Mouse (Mus musculus) liver, embryonic 12.5 days (tissue): Measurements from ENCODE around the gene Cntrob. TPM values are rescaled to one million over a fixed set of nuclear protein-coding genes. Genes with fewer than 3 reads are reported as not detected.

Experiments
- ATAC-seq: fragments of 200-750 bp; cut with Nextera tagmentation; 2 replicates; pipeline ENCODE4 v1.8.0; 2017; ENCODE audit warnings: moderate number of reproducible peaks, mild to moderate bottlenecking, moderate library complexity
- H3K27ac ChIP-seq: fragments of 300-500 bp; sonication (generic); 2 replicates; pipeline ENCODE4 v1.5.1; 2016; ENCODE audit warnings: mild to moderate bottlenecking
- H3K27me3 ChIP-seq: fragments of 300-500 bp; sonication (generic); replicated peaks from 2 replicates; pipeline ENCODE4 v1.6.1; 2016; ENCODE audit warnings: mild to moderate bottlenecking, moderate library complexity
- H3K36me3 ChIP-seq: fragments of 300-500 bp; sonication (generic); 2 replicates; pipeline ENCODE4 v1.6.1; 2016; ENCODE audit warnings: mild to moderate bottlenecking, moderate library complexity
- H3K4me1 ChIP-seq: fragments of 300-500 bp; sonication (generic); 2 replicates; pipeline ENCODE4 v1.6.1; 2016
- H3K4me2 ChIP-seq: fragments of 300-500 bp; sonication (generic); 2 replicates; pipeline ENCODE4 v1.6.1; 2016; ENCODE audit warnings: mild to moderate bottlenecking, moderate library complexity
- H3K4me3 ChIP-seq: fragments of 300-500 bp; sonication (generic); 2 replicates; pipeline ENCODE4 v1.5.1; 2016; ENCODE audit warnings: mild to moderate bottlenecking, moderate library complexity
- H3K9ac ChIP-seq: fragments of 300-500 bp; sonication (generic); 2 replicates; pipeline ENCODE4 v1.6.1; 2016; ENCODE audit warnings: mild to moderate bottlenecking, moderate library complexity
- H3K9me3 ChIP-seq: fragments of 300-500 bp; sonication (generic); replicated peaks from 2 replicates; pipeline ENCODE4 v1.6.1; 2016; ENCODE audit warnings: mild to moderate bottlenecking, moderate library complexity
- WGBS: fragments of 180-500 bp; shearing (Covaris S2); methylation state at CpG from one replicate; pipeline ENCODE4 v1.1.7; 2016; ENCODE audit not compliant: insufficient replicate concordance; 5-methylcytosine and 5-hydroxymethylcytosine counted together
- polyA plus RNA-seq: library from polyadenylated mRNA; unstranded; fragments of >200 nt; fragmentation: Nextera tagmentation; extraction: Ambion mirVana; gene quantifications from 2 replicates; pipeline ENCODE4 v1.2.1, GENCODE M21; 2016

Cntrob gene
- polyA plus RNA-seq, 1 experiment from 2014 or later, result 13.9 TPM

DNA sequence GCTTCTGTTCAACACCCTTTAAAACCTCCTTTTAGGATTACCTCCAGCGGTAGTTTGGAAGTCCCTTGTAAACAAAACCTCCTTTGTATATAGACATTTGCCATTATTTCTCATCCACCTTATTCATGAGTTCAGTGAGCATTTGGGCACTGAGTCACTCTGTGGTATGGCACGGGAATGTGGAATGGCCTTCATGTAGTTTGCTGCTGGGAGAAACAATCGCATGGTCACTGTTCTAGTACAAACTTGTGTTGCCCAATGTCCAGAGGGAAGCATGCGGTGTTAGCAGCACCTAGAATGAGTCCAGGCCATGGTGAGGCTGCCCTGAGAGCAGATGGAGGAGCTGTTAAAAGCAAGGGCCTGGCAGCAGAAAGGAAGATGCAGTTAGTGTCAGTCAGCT lies 11.2 kb upstream of the Cntrob start:
- no peak for ATAC-seq
- Histone ChIP-seq H3K27ac (no peak overlapping the region), H3K4me1 (peaks cover 40% of the 10 kb centered on the region), H3K4me3 (no peak overlapping the region), H3K27me3 (peaks cover 76% of the 10 kb centered on the region), H3K9me3 (no peaks in the 10 kb centered on the region), H3K9ac (no peak overlapping the region), H3K4me2 (no peak overlapping the region), H3K36me3 (no peaks in the 10 kb centered on the region)
- 63% methylated on average over 4 of the region's 4 CpGs for WGBS

GRCm38 (mm10) chr11:69333922-69334321 lies 10.3 kb upstream of the Cntrob start:
- peaks cover 40% of the 10 kb centered on the region for H3K4me1 ChIP-seq
- no peak overlapping the region for H3K4me3 ChIP-seq
- H3K36me3 ChIP-seq, result no peaks in the 10 kb centered on the region
- 16% methylated on average over 3 of the region's 3 CpGs for WGBS
- no peaks in the 10 kb centered on the region for H3K9me3 ChIP-seq
- H3K27me3 ChIP-seq, result peaks cover 76% of the 10 kb centered on the region
- ATAC-seq, result peak; percentile 83
- H3K4me2 ChIP-seq, result peak overlapping the region; percentile 19; the same call in 1 of the 2 replicates
- H3K9ac ChIP-seq, result no peak overlapping the region; the same call in 1 of the 2 replicates
- no peak overlapping the region for H3K27ac ChIP-seq

DNA sequence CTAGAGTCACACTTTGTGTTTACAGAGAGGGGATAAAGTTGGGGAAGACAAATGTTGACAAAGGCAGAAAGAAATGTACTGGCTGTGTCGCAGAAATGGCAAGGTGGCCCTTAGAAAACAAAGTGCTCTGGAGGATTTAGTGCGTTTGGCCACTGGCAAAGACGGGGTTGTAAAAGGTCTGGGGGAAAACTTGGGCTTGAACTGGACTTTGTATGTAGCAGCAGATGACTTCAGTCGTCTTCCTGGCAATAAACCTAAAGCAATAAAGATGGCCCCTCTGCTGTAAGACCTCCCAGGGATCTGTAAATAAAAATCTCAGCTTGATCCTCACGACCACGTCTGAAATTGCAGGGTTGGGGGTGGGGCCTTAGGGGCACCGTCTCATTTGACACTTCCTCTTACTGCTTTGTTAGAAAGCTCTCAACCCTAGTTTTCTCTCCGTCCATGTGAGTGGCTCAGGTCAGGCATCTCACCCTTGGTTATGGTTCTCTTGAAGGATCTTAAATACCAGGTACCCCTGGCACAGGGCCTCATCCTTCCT lies 9.2 kb upstream of the Cntrob start:
- Histone ChIP-seq H3K4me3 (peak overlapping the region; percentile 57; the same call in 1 of the 2 replicates), H3K9ac (0 out of 2 replicates have a peak overlapping the region, but pooled peaks have one; percentile 37), H3K36me3 (no peaks in the 10 kb centered on the region), H3K4me1 (peaks cover 40% of the 10 kb centered on the region), H3K9me3 (no peaks in the 10 kb centered on the region), H3K27me3 (peaks cover 76% of the 10 kb centered on the region), H3K4me2 (peak overlapping the region; percentile 78), H3K27ac (no peak overlapping the region)
- 32% methylated on average over 8 of the region's 8 CpGs for WGBS
- no peak for ATAC-seq

DNA sequence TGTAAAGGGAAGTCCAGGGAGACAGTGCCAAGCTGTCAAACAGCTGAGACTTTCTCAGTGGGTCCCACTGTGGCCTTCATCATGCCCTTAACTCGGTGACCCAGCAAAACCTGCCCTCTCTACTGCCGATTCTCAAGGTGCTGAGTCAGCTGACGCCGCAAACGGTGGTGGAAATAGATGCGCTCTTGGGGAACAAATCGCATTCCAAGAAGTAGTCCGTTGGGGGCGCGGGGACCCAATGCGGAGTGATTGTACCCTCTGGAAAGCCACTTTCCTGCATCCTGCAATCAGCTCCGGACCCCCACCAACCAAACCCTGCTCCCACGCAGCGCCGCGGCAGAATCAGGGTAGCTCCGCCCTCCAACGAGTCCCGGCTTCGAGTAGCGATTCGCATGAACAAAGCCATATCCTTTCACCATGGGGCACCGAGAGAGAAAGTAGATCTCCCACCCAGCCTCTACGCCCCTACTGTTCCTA lies 8.4 kb upstream of the Cntrob start:
- Histone ChIP-seq H3K4me1 (peaks cover 48% of the 10 kb centered on the region), H3K27ac (no peak overlapping the region), H3K4me2 (peak overlapping the region; percentile 78), H3K27me3 (peaks cover 77% of the 10 kb centered on the region), H3K9me3 (no peaks in the 10 kb centered on the region), H3K4me3 (peak overlapping the region; percentile 57), H3K9ac (peak overlapping the region; percentile 37), H3K36me3 (no peaks in the 10 kb centered on the region)
- WGBS, result 2% methylated on average over 24 of the region's 24 CpGs
- 0 out of 2 replicates have a peak, but pooled peaks have one; percentile 35 for ATAC-seq

DNA sequence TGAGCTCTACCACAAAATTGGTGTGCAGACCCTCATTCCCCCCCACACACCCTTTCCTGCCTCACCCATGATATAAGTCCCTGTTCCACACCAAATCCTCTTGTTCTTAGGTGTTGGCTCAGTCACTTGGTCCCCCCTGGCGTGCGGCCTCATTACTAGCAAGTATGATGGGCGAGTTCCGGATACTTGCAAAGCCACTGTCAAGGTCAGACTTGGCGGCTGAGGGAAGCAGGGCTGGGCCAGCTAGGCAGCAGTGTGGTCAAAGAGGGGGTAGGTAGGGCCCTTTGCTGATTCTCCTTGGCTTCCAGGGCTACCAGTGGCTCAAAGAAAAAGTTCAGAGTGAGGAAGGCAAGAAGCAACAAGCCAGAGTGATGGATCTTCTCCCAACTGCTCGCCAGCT lies 7.6 kb upstream of the Cntrob start:
- H3K4me2 ChIP-seq, result peak overlapping the region; percentile 78
- H3K4me3 ChIP-seq, result no peak overlapping the region
- peaks cover 56% of the 10 kb centered on the region for H3K4me1 ChIP-seq
- no peak overlapping the region for H3K27ac ChIP-seq
- no peaks in the 10 kb centered on the region for H3K36me3 ChIP-seq
- WGBS, result 77% methylated on average over 6 of the region's 6 CpGs
- H3K27me3 ChIP-seq, result peaks cover 81% of the 10 kb centered on the region
- H3K9ac ChIP-seq, result no peak overlapping the region
- no peaks in the 10 kb centered on the region for H3K9me3 ChIP-seq
- no peak for ATAC-seq

GRCm38 (mm10) chr11:69328517-69328916 lies 4.9 kb upstream of the Cntrob start:
- Histone ChIP-seq H3K4me3 (no peak overlapping the region), H3K9me3 (no peaks in the 10 kb centered on the region), H3K27ac (no peak overlapping the region), H3K36me3 (no peaks in the 10 kb centered on the region), H3K4me1 (peaks cover 56% of the 10 kb centered on the region), H3K27me3 (peaks cover 73% of the 10 kb centered on the region), H3K4me2 (no peak overlapping the region), H3K9ac (no peak overlapping the region)
- ATAC-seq, result no peak
- WGBS, result 79% methylated on average over 6 of the region's 6 CpGs

GRCm38 (mm10) chr11:69327648-69328047 lies 4.1 kb upstream of the Cntrob start:
- Histone ChIP-seq H3K36me3 (no peaks in the 10 kb centered on the region), H3K9me3 (no peaks in the 10 kb centered on the region), H3K4me2 (no peak overlapping the region), H3K9ac (peak overlapping the region; percentile 2; the same call in 1 of the 2 replicates), H3K27ac (no peak overlapping the region), H3K4me3 (no peak overlapping the region), H3K27me3 (peaks cover 64% of the 10 kb centered on the region), H3K4me1 (peaks cover 54% of the 10 kb centered on the region)
- ATAC-seq, result no peak
- 9% methylated on average over 6 of the region's 6 CpGs for WGBS

DNA sequence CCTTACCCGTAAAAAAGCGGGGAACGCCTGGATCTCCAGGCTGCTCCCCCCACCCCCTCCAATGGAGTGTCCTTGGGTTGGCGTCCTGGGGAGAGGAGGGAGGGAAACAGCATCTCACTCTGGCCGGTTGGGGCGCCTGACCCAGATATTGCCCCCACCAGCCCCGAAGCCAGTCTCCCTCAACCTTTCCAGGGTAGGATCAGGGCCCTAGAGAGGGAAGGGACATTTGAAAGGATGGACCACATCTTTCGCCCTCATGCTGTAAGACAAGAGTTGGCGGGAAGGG lies 3.5 kb upstream of the Cntrob start:
- peak overlapping the region; percentile 88 for H3K4me2 ChIP-seq

GRCm38 (mm10) chr11:69326408-69327156 lies 3.0 kb upstream of the Cntrob start:
- Histone ChIP-seq H3K27me3 (peaks cover 53% of the 10 kb centered on the region), H3K4me1 (peaks cover 54% of the 10 kb centered on the region)
- WGBS, result 3% methylated on average over 45 of the region's 45 CpGs

More for the DNA sequence above, 3.5 kb upstream of the Cntrob start:
- no peak overlapping the region for H3K4me3 ChIP-seq
- ATAC-seq, result no peak
- 17% methylated on average over 9 of the region's 9 CpGs for whole genome bisulfite sequencing
- no peaks in the 10 kb centered on the region for H3K36me3 ChIP-seq
- peaks cover 58% of the 10 kb centered on the region for H3K27me3 ChIP-seq
- no peak overlapping the region; the same call in 1 of the 2 replicates for H3K9ac ChIP-seq
- no peaks in the 10 kb centered on the region for H3K9me3 ChIP-seq
- H3K4me1 ChIP-seq, result peaks cover 54% of the 10 kb centered on the region
- no peak overlapping the region for H3K27ac ChIP-seq

DNA sequence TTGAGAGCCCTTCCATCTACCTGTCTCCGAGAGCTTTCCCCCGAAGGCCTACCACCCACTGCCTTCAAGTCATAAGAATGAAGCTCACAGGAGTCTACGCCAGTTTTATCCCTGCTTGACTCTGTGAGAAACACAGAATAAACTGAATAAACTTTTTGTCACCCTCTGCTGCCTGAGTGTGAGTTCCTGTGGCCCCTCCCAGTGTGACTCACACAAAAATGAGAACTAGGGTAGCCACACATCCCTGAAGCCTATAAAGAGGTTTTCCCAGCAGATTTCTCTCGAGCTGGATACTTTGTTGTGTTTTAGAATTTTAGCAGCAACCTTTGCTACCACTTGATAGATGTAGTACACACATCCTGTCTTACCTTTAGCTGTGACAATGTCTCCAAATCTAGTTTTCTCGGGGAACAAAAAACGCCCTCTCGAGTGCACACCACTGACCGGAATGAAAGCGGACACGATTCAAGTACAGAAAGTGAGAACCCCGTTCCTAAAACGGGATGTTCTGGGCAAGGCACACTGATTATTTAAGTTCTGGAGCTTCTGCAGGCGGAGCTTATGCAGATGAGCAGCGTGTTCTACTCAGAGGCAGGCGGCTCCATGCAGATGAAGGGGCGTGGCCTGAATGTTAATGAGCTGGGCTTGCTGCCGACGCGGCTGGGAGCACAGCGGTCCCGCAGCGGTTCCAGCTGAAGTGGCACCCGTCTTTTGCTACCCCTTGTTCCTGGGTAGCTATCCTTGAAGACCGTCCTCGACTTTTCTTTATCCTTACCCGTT lies 2.2 kb upstream of the Cntrob start, which contains the start of gene Kcnab3:
TSS of gene Kcnab3 (plus strand) at position 631 of the 780 bp plus-strand sequence.
- no peaks in the 10 kb centered on the region for H3K9me3 ChIP-seq
- H3K36me3 ChIP-seq, result 0 out of 2 replicates have a peak, but pooled peaks cover 3% of the 10 kb centered on the region
- H3K4me3 ChIP-seq, result peak within 1 kb of the TSS; percentile 57
- peak within 1 kb of the TSS; percentile 45 for H3K27ac ChIP-seq
- WGBS, result 9% methylated on average over 26 of the region's 26 CpGs
- H3K4me1 ChIP-seq, result peaks cover 56% of the 10 kb centered on the region
- peak within 1 kb of the TSS; percentile 88 for H3K4me2 ChIP-seq
- H3K9ac ChIP-seq, result peak within 1 kb of the TSS; percentile 65
- peak; percentile 71 for ATAC-seq
- H3K27me3 ChIP-seq, result peaks cover 46% of the 10 kb centered on the region

More at GRCm38 (mm10) chr11:69326408-69327156, 3.0 kb upstream of the Cntrob start:
- Histone ChIP-seq H3K9me3 (no peaks in the 10 kb centered on the region), H3K9ac (peak overlapping the region; percentile 65), H3K27ac (no peak overlapping the region), H3K4me2 (peak overlapping the region; percentile 88), H3K36me3 (no peaks in the 10 kb centered on the region), H3K4me3 (peak overlapping the region; percentile 57)
- no peak for ATAC-seq

GRCm38 (mm10) chr11:69324749-69325148 lies 1.2 kb upstream of the Cntrob start:
- ATAC-seq, result no peak
- Histone ChIP-seq H3K36me3 (peaks cover 13% of the 10 kb centered on the region), H3K9me3 (no peaks in the 10 kb centered on the region), H3K9ac (peak overlapping the region; percentile 64), H3K4me3 (peak overlapping the region; percentile 77), H3K27me3 (peaks cover 35% of the 10 kb centered on the region), H3K4me1 (peaks cover 56% of the 10 kb centered on the region), H3K4me2 (peak overlapping the region; percentile 88), H3K27ac (peak overlapping the region; percentile 66; the same call in 1 of the 2 replicates)
- 55% methylated on average over 6 of the region's 6 CpGs for WGBS
